Mouse (Mus musculus) frontal cortex, adult (tissue): Measurements from ENCODE around the gene Myh6.

Source experiments
- ATAC-seq: cut with Nextera tagmentation; 2 replicates; pipeline ENCODE4 v1.9.2; 2017; ENCODE audit warnings: mild to moderate bottlenecking, moderate library complexity, mixed read lengths; ENCODE audit not compliant: low TSS enrichment

Myh6 gene

DNA sequence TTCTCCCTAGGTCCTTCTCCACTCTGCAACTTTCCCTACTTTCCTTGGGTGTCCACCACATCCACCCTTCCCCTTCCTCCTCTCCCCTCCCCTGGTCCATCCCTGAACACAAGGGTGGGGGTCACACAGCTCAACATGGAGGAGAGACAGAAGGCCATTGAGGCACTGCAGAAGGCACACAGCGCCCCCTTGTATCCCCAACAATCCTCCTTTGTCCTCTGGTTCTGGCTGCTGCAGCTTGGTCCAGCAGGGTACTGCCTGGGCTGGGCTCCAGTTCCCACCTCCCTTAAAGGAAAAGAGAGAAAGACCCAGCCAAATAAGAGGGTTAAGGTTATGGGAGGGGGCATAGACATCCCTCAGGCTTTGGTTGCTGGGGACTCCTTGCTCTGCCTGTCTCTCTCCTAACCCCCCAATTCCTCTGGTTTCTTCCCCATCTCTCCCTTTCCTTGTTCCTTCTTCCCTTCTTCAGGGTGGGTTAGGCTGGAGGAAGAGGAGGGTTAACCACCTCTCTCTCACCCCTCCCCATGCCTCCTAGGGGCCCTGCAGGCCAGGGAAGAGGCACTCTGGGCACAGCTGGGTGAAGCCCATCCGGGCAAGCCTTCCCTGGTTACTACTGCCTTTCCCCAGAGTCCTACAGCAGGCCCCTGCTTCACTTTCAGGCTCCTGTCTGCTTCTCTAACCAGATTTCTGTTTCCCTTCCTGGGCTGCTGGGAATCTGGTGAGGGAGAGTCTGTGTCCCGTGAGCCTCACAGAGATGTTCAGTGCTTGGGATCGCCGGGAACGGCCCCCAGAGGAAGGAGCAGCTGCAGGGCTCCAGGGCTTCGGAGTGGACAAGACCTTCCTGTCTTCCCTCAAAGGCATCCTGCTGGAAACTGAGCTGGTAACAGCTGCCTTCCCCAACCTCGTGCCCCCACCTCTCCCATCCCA, 30.6 kb downstream of the Myh6 start, which contains the start of gene Cmtm5:
Gene Cmtm5 (plus strand): TSS at position 358 of the 927 bp plus-strand sequence.
- ATAC-seq = peak; percentile 88

DNA sequence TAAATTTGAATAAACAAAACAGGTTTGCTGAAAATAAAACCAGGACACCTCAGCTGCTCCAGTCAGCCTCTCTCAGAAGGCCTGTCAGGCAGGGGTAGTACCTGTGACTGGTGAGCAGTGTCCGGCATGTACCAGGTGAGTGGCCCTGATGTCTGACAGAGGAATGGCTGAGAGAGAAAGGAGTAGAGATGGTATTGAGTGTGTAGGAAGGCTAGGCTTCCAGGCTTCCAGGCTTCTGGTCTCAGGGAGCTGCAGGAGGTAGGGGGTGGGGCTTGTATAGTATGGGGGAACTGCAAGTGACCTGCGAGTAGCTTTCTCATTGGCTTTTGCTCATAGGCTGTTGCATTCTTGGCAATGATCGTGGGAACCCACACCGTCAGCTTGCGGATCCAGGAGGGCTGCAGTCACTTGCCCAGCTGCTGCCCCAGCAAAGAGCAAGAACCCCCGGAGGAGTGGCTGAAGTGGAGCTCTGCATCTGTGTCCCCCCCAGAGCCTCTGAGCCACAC, 34.0 kb downstream of the Myh6 start, which contains the start of gene Il25:
Gene Il25 (plus strand): TSS at position 51 of the 506 bp plus-strand sequence.
- no peak for ATAC-seq

DNA sequence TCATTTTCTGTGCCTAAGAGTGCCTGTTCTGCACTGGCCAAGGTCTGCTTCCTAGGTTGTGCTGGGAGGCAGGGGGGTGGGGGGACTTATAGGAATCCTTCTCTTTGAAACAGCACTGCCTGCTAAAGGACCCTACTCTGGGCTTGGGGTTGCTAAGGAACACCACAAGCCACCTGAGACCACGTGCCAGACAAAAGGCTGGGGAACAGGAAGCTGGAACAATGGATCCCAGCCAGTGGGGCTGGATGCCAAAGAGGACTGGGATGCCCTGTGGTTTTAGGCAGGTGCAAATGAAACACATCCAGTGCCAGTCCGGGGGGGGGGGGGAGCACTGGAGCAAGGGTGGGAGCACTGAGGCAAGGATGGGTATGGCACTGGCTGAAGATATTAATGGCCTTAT, 36.3 kb downstream of the Myh6 start:
- ATAC-seq = no peak

DNA sequence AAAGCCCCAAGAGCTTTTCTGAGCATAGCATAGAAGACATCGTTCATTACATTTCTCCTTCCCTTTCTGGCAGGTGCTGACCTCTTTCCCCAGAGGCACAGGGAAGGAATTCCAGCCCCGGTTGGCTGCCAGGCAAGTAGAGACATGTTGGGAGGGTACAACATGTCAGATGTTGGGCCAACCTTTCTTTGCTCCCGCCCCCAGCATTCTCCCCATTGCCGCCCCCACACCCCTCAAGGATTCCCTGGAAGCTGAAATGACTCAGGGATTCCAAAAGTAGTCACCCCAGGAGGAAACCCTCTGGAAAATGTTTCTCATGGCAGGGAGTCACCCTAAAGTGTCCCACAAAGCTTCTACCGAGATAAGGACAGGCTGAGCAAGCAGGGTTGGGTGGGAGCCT, 36.9 kb downstream of the Myh6 start:
- no peak for ATAC-seq

DNA sequence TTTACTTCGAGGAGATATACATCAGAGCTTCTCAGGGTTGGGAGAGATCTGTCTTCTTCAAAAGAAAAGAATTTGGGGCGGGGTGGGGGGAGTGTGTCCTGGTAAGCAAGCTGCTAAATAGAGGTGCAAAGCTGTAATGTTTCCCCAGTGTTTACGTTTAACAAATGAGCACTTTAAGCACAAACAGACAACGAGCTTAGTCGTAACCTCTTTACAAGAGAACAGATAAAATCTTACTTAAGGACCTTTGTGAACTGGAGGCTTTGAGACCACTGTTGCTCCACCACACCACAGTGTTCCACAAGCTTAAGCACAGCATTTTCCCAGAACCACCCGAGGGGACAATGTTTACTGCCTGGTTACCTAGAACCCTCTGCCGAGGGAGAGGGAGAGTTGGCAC, 39.4 kb downstream of the Myh6 start:
- ATAC-seq = no peak

DNA sequence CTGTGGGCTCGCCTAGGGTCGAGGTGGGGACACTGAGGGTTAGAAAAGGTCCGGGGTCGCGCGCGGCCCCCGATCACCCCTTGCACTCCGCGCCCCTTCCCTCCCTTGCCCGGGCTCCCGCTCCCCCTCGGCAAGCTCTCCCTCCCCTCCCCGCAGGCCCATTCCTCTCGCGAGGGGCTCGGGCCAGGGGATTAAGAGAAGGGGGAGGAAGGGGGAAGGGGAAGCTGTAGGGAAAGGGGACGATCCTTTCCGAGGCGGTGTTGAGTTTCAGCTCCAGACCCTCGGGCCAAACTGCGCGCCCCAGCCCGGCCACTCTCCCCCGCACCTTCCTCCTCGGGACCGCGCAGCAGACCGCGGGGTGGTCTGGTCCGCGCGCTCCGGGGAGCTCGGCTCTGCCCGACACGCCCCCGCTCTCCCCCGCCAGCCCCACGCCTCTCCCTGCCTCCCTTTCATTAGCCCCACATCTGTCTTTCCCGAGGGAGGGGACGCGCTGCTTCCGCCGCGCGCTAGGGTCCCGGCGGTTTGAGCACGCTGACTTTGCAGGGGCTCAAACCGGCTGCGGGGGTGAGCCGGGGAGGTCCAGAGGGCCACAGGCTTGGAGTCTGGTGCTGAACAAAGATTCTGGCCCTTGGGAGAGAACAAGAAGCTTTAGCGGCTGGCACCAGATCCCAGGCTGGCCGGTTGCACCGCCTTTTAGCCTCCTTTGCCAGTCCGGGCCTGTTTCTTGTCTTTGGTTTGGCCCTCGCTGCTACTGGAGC, 40.1 kb downstream of the Myh6 start:
- ATAC-seq = peak; percentile 34

DNA sequence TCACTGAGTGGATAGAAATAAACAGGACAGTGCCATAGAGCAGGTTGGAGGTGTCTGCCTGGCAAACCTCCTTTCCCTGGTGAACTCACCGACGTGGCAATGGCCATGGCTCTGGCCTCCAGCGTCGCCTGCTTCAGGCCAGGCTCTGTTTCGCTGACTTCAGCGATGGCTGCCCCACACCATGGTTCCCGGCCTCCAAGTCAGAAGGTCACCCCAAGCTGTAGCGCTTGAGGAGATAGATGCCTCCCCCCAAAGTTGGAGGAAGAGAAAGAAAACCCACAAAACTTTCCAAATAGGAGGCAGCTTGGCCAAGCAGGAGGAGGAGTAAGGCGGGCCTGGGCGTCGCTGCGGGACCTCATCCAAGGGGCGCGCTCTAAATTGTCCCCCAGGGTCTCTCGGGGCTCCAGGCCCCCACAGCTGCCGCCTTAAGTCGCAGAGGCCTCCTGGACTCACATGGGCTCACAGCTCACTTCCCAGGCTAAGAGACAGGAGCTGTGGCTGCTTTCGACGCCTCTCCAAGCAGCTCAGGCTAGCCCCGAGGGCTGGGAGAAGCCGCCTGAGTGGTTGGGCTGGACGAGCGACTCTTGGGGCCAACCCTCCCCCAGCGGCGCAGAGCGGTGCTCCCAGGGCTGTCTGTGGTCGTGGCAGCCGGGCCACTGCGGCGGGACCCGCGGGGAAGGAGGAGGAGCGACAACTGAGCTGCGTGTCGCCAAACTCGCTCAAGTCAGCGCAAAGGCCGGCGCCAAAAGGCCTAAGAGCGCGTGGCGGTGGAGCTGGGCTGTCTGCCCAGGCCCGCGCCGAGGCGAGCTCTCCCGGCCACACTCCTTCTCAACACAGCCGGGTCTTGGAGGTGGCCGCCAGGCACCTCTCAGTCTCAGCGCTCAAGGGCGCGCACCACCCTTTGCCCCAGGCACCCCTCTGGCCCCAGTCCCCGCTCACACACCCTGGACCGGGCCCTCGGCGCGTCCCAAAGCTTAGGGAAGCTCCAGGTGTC, 41.1 kb downstream of the Myh6 start, which contains the start of gene Efs:
Gene Efs (minus strand): TSS at position 778 of the 994 bp plus-strand sequence.
- ATAC-seq = peak; percentile 40

DNA sequence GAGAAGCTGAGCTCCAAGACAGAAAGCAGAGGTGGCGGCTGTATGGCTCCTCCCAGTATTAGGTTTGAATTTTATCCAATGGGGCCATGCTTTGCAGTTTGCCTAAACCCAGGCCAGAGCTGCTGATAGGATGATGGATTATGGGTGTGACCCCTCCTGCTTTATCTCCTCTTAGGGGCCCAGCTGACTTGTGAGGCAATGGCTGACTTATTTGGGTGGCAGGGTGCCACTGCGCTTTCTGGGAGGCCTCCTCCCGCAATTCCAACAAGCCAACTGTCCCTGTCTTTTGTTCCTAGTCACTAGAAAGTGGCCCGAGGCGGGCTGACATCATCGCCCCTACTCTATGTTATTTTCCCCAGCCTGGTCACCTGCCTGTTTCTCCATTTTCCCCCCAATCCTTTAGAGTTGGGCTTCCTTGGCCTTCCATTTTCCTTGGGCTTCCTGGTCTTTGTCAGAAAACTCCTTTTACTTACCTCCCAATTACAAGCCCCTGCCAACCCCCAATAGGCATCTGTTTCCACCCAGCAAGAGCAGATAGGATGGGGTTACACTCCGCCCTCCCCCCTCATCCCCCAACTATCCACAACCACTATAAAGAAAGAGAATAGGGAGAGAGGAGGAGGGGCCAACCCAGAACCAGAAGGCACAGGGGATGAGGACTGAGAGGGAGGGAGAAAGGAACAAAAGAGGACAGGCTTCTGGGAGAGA, 41.9 kb downstream of the Myh6 start:
- no peak for ATAC-seq

DNA sequence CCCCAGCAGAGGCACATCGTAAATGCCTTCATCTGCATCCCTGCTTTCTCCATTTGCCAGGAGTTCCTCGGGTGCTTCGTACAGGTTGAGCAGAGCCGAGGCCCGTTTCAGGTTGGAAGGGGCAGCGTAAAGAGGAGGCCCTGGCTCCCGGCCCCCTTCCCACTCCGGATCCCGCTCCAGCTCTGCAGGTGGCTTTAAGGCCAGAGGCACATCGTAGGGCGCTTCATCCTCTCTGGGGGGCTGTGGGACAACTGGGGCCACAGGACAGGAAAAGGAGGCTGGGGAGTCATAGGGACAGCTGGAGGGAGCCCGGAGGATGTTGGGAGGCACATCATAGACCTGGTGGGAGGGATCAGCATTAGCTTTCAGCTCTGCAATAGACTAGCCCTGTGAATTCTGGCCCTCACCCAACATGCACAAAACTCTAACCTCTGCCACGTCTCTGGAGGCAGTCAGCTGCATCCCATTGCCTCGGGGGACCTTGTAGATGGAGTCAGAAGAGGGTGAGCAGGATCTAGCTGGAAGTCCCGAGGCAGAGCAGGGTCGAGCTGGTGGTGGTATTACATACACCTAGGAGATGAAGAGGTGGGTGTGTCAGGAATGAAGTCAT, 46.5 kb downstream of the Myh6 start:
- no peak for ATAC-seq

DNA sequence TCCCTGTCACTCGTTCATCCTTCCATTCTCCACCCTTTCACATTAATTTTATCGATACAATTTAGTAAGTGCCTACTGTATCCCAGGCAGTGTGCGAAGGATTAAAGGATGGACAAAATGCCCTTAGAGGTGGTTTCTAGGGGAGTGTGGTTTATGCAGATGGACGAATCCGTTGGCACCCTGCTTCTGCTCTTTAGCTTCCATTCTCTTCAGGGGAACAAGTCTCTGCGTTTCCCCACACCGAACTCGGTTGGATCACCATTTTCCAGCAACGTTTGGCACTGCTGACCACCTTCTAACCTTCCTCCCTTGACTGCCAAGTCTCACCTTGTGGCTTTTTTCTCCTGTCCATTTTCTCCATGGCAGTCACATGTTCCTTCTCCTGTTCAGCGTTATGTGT, 53.4 kb downstream of the Myh6 start:
- peak; percentile 21 for ATAC-seq

DNA sequence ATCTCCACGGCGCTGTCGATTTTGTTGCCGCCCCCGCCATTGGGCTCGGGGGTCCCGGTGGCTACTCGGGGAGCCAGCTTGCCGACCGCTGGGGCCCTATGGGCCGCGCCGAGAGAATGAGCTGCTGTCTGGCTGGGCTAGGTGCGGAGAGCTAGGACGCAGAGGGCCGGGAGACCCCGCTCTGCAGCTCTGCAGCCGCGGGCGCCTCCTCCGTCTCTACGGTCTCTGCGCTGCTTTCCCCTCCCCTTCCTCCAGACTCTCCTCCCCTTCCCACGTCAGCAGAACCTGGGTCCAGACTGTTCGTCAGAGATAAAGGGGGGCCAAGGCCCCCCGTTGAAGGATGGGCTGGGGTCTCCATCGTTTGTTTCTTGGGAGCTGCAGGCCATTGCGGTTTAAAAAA, 53.8 kb downstream of the Myh6 start, which contains the start of gene Slc22a17:
Gene Slc22a17 (minus strand): TSS at position 247 of the 400 bp plus-strand sequence.
- peak; percentile 92 for ATAC-seq

DNA sequence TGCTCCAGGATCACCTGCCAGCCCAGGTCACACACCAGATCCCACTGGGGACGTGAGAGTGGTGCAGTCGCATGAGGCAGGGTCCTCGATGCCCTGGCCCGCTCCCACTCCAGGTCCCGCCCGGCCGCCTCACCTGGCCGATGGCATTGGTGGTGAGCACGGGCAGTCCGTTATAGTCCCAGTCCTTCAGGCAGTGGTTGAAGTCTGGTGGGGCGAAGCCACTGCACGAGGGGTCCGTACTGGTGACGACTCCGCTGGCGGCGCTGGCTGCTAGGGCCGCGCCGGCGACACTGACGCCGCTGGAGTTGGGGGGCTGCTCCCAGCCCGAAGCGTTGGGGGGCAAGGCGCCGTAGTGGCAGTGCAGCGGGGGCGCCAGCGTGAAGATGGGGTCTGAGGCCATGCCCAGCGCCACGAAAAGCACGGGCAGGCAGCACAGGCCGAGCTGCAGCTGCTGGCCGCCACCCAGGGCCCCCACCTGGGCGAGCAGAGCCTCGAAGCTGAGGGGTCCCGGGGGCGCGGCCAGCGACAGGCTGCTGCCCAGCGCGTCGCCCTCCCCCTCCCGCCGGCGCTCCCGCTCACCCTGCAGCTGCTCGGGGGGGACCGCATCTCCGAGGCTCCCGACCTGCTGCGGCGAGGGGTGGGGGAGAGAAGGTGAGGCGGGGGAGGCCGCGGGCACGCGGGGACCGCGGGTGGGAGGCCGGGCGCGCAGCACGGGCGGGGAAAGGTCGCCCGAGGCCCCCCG, 54.4 kb downstream of the Myh6 start:
- ATAC-seq = peak; percentile 15; the same call in 1 of the 2 replicates

DNA sequence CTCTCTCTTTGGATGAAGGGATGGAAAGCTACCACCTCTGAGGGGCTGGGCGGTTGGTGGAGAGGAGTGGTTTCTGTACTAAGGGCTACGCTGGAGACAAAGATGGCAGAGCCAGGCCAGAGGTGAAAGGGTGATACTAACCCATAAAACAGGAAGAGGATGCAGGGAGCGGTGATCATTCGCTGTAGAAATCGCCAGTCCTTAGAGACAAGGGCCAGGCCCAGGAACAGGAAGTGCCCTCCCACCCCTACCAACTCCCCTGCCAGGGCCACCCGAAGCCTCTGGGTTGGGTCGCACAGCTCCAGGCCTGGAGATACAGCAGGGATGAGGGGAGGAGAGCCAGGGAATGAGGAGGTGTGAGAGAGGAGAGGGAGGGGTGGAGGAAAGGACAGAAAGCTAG, 58.0 kb downstream of the Myh6 start:
- ATAC-seq = no peak

DNA sequence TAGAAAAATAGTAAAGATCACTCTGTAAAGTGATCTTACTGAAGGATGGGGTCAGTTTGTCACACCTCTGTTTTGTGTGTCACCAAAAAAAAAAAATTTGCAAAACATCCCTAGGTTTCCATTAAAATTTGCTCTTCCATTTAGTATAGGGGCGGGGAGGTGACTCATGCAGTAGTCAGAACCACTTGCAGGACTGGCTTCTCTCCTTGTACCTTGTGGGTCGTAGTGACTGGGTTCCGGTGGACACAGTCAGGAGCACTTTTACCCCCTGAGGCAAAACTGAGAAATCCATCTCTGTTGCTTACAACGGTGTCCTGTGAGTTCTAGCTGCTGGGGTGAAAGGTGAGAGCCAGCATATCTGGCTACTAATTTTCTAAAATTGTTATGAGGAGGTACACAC, 63.1 kb downstream of the Myh6 start:
- no peak for ATAC-seq

DNA sequence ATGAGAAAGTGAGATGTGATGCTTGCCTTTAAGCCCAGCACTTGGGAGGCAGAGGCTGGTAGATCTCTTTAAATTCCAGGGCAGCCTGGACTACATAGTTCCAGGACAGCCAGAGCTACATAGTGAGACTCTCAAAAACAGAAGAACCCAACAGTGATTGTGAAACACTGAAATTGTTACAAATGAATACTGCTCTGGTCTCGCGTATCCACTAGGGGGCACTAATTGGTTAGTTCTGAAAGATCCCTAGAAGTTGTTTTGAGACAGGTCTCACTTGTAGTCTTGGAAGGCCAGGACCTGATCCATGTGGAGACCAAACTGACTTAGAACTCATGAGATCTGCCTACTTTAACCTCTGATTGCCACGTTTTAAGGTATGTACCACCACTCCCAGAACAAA, 66.3 kb downstream of the Myh6 start:
- ATAC-seq = peak; percentile 66

DNA sequence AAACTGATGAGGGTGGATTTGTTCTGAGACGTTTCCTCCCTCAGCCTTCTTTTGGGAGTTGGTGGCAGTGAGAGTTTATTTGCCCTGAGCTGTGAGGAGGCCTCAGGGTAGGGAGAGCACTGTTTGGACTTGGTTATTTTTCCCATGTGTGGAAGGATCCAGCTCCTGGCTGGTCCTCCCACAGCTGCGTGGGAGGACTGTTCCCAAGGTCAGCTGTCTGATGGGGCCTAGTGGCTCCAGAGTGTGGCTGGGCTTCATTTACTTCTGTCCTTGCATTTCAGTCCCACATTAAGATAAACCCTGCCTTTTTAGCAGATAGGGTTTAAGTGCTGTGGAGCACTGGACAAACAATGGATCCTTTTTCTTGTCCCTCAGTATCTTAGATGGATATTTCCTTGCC, 69.3 kb downstream of the Myh6 start:
- no peak for ATAC-seq

DNA sequence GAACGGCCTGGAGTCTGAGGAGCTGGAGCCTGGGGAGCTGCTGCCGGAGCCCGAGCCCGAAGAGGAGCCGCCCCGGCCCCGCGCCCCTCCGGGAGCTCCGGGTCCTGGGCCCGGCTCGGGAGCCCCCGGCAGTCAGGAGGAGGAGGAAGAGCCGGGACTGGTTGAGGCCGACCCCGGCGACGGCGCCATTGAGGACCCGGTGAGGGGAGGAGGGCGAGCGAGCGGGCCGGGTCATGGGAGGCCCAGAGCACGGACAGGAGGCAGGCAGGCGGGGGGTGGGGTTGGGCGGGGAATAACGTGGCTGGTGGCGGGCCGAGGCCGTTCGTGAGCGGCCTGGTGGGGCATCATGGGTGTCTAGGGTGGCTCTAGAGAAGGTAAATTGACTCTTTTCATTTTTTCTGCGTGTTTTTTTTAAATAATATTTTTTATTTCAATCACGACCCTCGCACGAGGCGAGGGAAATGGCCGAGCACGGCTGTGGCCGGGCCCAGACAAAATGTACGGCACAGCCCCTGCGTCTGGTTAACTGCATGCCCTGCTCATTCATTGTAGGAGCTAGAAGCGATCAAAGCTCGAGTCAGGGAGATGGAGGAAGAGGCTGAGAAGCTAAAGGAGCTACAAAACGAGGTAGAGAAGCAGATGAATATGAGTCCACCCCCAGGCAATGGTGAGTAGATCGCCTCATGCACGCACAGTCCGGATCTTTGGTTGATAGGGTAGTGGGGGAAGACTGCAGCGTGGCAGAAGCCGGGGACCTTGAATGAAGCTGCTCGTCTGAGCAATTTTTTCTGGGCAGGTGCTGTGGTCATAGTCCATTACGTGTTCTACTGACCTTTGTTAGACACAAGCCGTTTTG, 72.2 kb downstream of the Myh6 start:
- peak; percentile 3; the same call in 1 of the 2 replicates for ATAC-seq

DNA sequence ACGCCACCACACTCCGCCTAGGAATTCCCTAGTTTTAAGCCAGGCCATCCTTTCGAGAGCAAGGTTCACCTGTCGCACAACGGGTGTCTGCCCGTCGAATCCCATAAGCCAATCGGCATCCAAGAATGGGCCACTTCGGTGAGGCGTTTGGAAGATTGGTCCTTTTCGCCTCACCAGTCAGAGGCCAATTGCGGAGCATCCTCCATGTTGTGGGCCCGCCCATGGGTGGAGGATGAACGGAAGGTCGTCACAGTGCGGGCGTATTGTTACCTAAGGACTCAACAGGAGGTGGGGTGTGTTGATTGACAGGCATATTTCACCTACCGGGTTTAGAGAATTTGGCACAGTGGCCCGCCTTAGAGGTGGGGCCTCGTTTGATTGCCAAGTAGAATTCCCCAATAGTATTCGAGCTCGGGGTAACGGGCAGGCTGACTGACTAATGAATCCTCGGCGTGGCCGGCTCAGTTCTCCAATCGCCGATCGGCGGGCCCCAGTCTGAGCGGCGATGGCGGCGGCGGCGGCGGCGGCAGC, 73.0 kb downstream of the Myh6 start:
- ATAC-seq = peak; percentile 95
